Mouse (Mus musculus) neural tube, embryonic 11.5 days (tissue): ENCODE data around the gene Myadm. TPM values are rescaled to one million over a fixed set of nuclear protein-coding genes. Genes with fewer than 3 reads are reported as not detected.
A peak's percentile ranks its signal among the peaks of the same experiment; 100 is the strongest.

Experiments used
- ATAC-seq: fragments of 200-750 bp; cut with Nextera tagmentation; 2 replicates; pipeline ENCODE4 v1.8.0; 2017; ENCODE audit warnings: moderate number of reproducible peaks, mild to moderate bottlenecking, moderate TSS enrichment, moderate library complexity; ENCODE audit not compliant: insufficient read depth, low FRiP score, low TSS enrichment
- DNase-seq: peaks from one replicate; pipeline ENCODE4 v3.0.0-alpha.2; 2015; ENCODE audit warnings: low spot score
- H3K27ac ChIP-seq: fragments of 300-500 bp; sonication (generic); 2 replicates; pipeline ENCODE4 v1.5.1; 2014; ENCODE audit warnings: low read depth, mild to moderate bottlenecking, low read length
- H3K27me3 ChIP-seq: fragments of 300-500 bp; sonication (generic); 2 replicates; pipeline ENCODE4 v1.6.1; 2014; ENCODE audit warnings: mild to moderate bottlenecking, low read length, mixed read lengths; ENCODE audit not compliant: control insufficient read depth, insufficient read depth
- H3K36me3 ChIP-seq: fragments of 300-500 bp; sonication (generic); 2 replicates; pipeline ENCODE4 v1.6.1; 2014; ENCODE audit warnings: mild to moderate bottlenecking, low read length, moderate library complexity, mixed read lengths; ENCODE audit not compliant: control insufficient read depth, insufficient read depth
- H3K4me1 ChIP-seq: fragments of 300-500 bp; sonication (generic); 2 replicates; pipeline ENCODE4 v1.6.1; 2014; ENCODE audit warnings: low read length, mixed read lengths; ENCODE audit not compliant: control insufficient read depth, insufficient read depth
- H3K4me2 ChIP-seq: fragments of 300-500 bp; sonication (generic); 2 replicates; pipeline ENCODE4 v1.6.1; 2014; ENCODE audit warnings: low read depth, mild to moderate bottlenecking, moderate library complexity
- H3K4me3 ChIP-seq: fragments of 300-500 bp; sonication (generic); 2 replicates; pipeline ENCODE4 v1.5.1; 2014; ENCODE audit warnings: low read depth, low read length
- H3K9ac ChIP-seq: fragments of 300-500 bp; sonication (generic); 2 replicates; pipeline ENCODE4 v1.6.1; 2014; ENCODE audit warnings: mild to moderate bottlenecking, low read length
- H3K9me3 ChIP-seq: fragments of 300-500 bp; sonication (generic); 2 replicates; pipeline ENCODE4 v1.6.1; 2016; ENCODE audit warnings: low read length; ENCODE audit not compliant: control insufficient read depth
- WGBS: fragments of 180-500 bp; shearing (Covaris S2); extraction: QIAGEN DNeasy Blood & Tissue Kit; methylation state at CpG from one replicate; pipeline ENCODE4 v1.1.7; 2014; 5-methylcytosine and 5-hydroxymethylcytosine counted together
- polyA plus RNA-seq: library from polyadenylated mRNA; unstranded; fragments of >200 nt; fragmentation: Nextera tagmentation; extraction: Ambion mirVana; gene quantifications from 2 replicates; pipeline ENCODE4 v1.2.1, GENCODE M21; 2014

The Myadm gene
- polyA plus RNA-seq = 46.7 and 48.3 TPM in 2 replicates

GRCm38 (mm10) chr7:3288976-3289970, at the start of gene Myadm, which contains the start of gene Prkcg:
Myadm (plus strand) TSS chr7:3289080.
Prkcg (plus strand) TSS chr7:3289179.
- Histone ChIP-seq H3K9ac (peak within 1 kb of the TSS; percentile 74), H3K27ac (peak within 1 kb of the TSS; percentile 78), H3K4me2 (peak within 1 kb of the TSS; percentile 63), H3K4me1 (0 out of 2 replicates have a peak, but pooled peaks cover 7% of the 10 kb centered on the region), H3K36me3 (no peaks in the 10 kb centered on the region), H3K27me3 (no peaks in the 10 kb centered on the region), H3K9me3 (no peaks in the 10 kb centered on the region), H3K4me3 (peak within 1 kb of the TSS; percentile 40)
- WGBS = 3% methylated on average over 30 of the region's 30 CpGs
- ATAC-seq (peak; percentile 17), DNase-seq (peak; percentile 75)

GRCm38 (mm10) chr7:3239193-3239592, 49.7 kb upstream of the Myadm start:
- no peak overlapping the region for H3K27ac ChIP-seq
- H3K9ac ChIP-seq = no peak overlapping the region
- no peak for ATAC-seq
- no peak overlapping the region for H3K4me3 ChIP-seq
- no peak overlapping the region for H3K4me2 ChIP-seq
- H3K9me3 ChIP-seq = no peaks in the 10 kb centered on the region
- WGBS = 90% methylated on average over 2 of the region's 2 CpGs
- H3K36me3 ChIP-seq = no peaks in the 10 kb centered on the region
- no peaks in the 10 kb centered on the region for H3K27me3 ChIP-seq
- no peak for DNase-seq
- H3K4me1 ChIP-seq = no peaks in the 10 kb centered on the region

- Histone ChIP-seq H3K27ac (no peak overlapping the region), H3K4me3 (no peak overlapping the region), H3K4me2 (no peak overlapping the region), H3K9me3 (no peaks in the 10 kb centered on the region), H3K36me3 (no peaks in the 10 kb centered on the region), H3K4me1 (no peaks in the 10 kb centered on the region), H3K9ac (no peak overlapping the region), H3K27me3 (no peaks in the 10 kb centered on the region)
- no peak for ATAC-seq
- WGBS = 72% methylated on average over 3 of the region's 3 CpGs
- no peak for DNase-seq
Observed at GRCm38 (mm10) chr7:3260701-3261100, 28.2 kb upstream of the Myadm start.

- Histone ChIP-seq H3K9me3 (no peaks in the 10 kb centered on the region), H3K4me2 (no peak overlapping the region), H3K27ac (no peak overlapping the region), H3K4me3 (no peak overlapping the region), H3K36me3 (no peaks in the 10 kb centered on the region), H3K9ac (no peak overlapping the region), H3K4me1 (no peaks in the 10 kb centered on the region), H3K27me3 (no peaks in the 10 kb centered on the region)
- ATAC-seq (no peak), DNase-seq (no peak)
- WGBS = 66% methylated on average over 4 of the region's 4 CpGs
Observed at GRCm38 (mm10) chr7:3261446-3261845, 27.4 kb upstream of the Myadm start.

- Histone ChIP-seq H3K4me1 (no peaks in the 10 kb centered on the region), H3K27ac (no peak overlapping the region), H3K4me3 (no peak overlapping the region), H3K9ac (no peak overlapping the region), H3K9me3 (no peaks in the 10 kb centered on the region), H3K4me2 (no peak overlapping the region), H3K27me3 (no peaks in the 10 kb centered on the region), H3K36me3 (no peaks in the 10 kb centered on the region)
- WGBS = 42% methylated on average over 2 of the region's 2 CpGs
- ATAC-seq (no peak), DNase-seq (peak; percentile 34)
Observed at GRCm38 (mm10) chr7:3262789-3263188, 26.1 kb upstream of the Myadm start.

- H3K9me3 ChIP-seq = no peaks in the 10 kb centered on the region
- H3K4me3 ChIP-seq = no peak overlapping the region
- H3K4me2 ChIP-seq = 0 out of 2 replicates have a peak overlapping the region, but pooled peaks have one; percentile 14
- DNase-seq (no peak), ATAC-seq (no peak)
- H3K9ac ChIP-seq = no peak overlapping the region
- H3K27ac ChIP-seq = no peak overlapping the region
- WGBS = 33% methylated on average over 22 of the region's 22 CpGs
- no peaks in the 10 kb centered on the region for H3K4me1 ChIP-seq
- no peaks in the 10 kb centered on the region for H3K27me3 ChIP-seq
- no peaks in the 10 kb centered on the region for H3K36me3 ChIP-seq
Observed at GRCm38 (mm10) chr7:3264390-3265022, 24.4 kb upstream of the Myadm start.

GRCm38 (mm10) chr7:3265311-3265710, 23.6 kb upstream of the Myadm start:
- Histone ChIP-seq H3K4me3 (no peak overlapping the region), H3K9ac (no peak overlapping the region), H3K9me3 (no peaks in the 10 kb centered on the region), H3K4me2 (no peak overlapping the region), H3K27ac (no peak overlapping the region), H3K27me3 (no peaks in the 10 kb centered on the region), H3K36me3 (no peaks in the 10 kb centered on the region), H3K4me1 (no peaks in the 10 kb centered on the region)
- ATAC-seq (no peak), DNase-seq (no peak)
- WGBS = 70% methylated on average over 6 of the region's 6 CpGs

GRCm38 (mm10) chr7:3267261-3267660, 21.6 kb upstream of the Myadm start:
- H3K4me3 ChIP-seq = no peak overlapping the region
- H3K9me3 ChIP-seq = no peaks in the 10 kb centered on the region
- H3K9ac ChIP-seq = no peak overlapping the region
- H3K4me1 ChIP-seq = no peaks in the 10 kb centered on the region
- DNase-seq (no peak), ATAC-seq (no peak)
- 77% methylated on average over 3 of the region's 3 CpGs for WGBS
- no peak overlapping the region for H3K27ac ChIP-seq
- H3K4me2 ChIP-seq = no peak overlapping the region
- H3K36me3 ChIP-seq = no peaks in the 10 kb centered on the region
- H3K27me3 ChIP-seq = no peaks in the 10 kb centered on the region
